In genomic region chr9:61442951-61443630, GRCm38 (mm10) we compare ENCODE assay signal across 11 mouse cellular contexts.
DNase-seq lines count a peak whose midpoint lies in the region; ATAC-seq and TF ChIP-seq lines count a peak whose summit lies in the region.
"Had no signal": no experiment of that assay in that cellular context is flagged by ENCODE, and none has a peak within 500 bp of the region (broad histone marks: within the 10 kb centered on the region; RNA-seq: fewer than 3 reads in every experiment).

No protein-coding gene starts in this region.

- no peaks in the 10 kb centered on the region for H3K36me3 ChIP-seq in forebrain, embryonic 12.5 days (replicated peaks)
- H3K36me3 ChIP-seq in forebrain, embryonic 16.5 days (ENCODE audit: control insufficient read depth, insufficient read depth), result no peaks in the 10 kb centered on the region
- no peaks in the 10 kb centered on the region for H3K36me3 ChIP-seq in midbrain, embryonic 10.5 days
- H3K36me3 ChIP-seq in midbrain, embryonic 16.5 days (ENCODE audit: control insufficient read depth, insufficient read depth, low read length), result no peaks in the 10 kb centered on the region
- no peaks in the 10 kb centered on the region for H3K36me3 ChIP-seq in midbrain, embryonic 14.5 days (ENCODE audit: control insufficient read depth, insufficient read depth, low read length)

- H3K9ac ChIP-seq in forebrain, embryonic 12.5 days, result no peak overlapping the region
- no peak overlapping the region for H3K9ac ChIP-seq in forebrain, embryonic 16.5 days (replicated peaks; ENCODE audit: low read depth, low read length)
- H3K9ac ChIP-seq in midbrain, embryonic 16.5 days (ENCODE audit: low read depth, low read length), result no peak overlapping the region
- no peak overlapping the region for H3K9ac ChIP-seq in midbrain, embryonic 14.5 days (replicated peaks; ENCODE audit: low read length)

- 55% methylated on average over 5 of the region's 5 CpGs for WGBS in forebrain, embryonic 12.5 days
- 64% methylated on average over 5 of the region's 5 CpGs for WGBS in forebrain, embryonic 16.5 days
- 52% methylated on average over 5 of the region's 5 CpGs for WGBS in midbrain, embryonic 10.5 days
- 47% methylated on average over 5 of the region's 5 CpGs for WGBS in midbrain, embryonic 16.5 days
- WGBS in midbrain, embryonic 14.5 days, result 41% methylated on average over 5 of the region's 5 CpGs

- no peak for TF ChIP-seq CTCF in left cerebral cortex, adult 2 months (IDR thresholded peaks at IDR 0.05)

- H3K27ac ChIP-seq in forebrain, embryonic 12.5 days, result no peak overlapping the region
- H3K27ac ChIP-seq in forebrain, embryonic 16.5 days (ENCODE audit: low read length), result no peak overlapping the region
- H3K27ac ChIP-seq in midbrain, embryonic 10.5 days (replicated peaks), result peak overlapping the region; percentile 52
- no peak overlapping the region for H3K27ac ChIP-seq in midbrain, embryonic 16.5 days (ENCODE audit: low read length)
- no peak overlapping the region for H3K27ac ChIP-seq in midbrain, embryonic 14.5 days (replicated peaks; ENCODE audit: low read depth, low read length)
- no peak overlapping the region for H3K27ac ChIP-seq in left cerebral cortex, adult 2 months

- intact Hi-C loops in left cerebral cortex, adult 2 months (cut with DNase I), result no loop called here

- DNase-seq in midbrain, embryonic 10.5 days (ENCODE audit: low spot score), result no peak
- peak; percentile 59 for DNase-seq in gastrocnemius, postnatal 25 days
- peak; percentile 60 for DNase-seq in midbrain, embryonic 14.5 days
- no peak for DNase-seq in left cerebral cortex, adult 2 months (ENCODE audit: extremely low spot score in 1 of 2, low spot score in 2 of 2)
- no peak for DNase-seq in cerebellum, adult 11-12 months
- DNase-seq: cerebellum, adult 9-11 months; lung, postnatal 10 days had no signal

- H3K4me3 ChIP-seq in forebrain, embryonic 12.5 days (replicated peaks), result no peak overlapping the region
- no peak overlapping the region for H3K4me3 ChIP-seq in forebrain, embryonic 16.5 days (replicated peaks; ENCODE audit: low read length)
- no peak overlapping the region for H3K4me3 ChIP-seq in midbrain, embryonic 10.5 days
- no peak overlapping the region for H3K4me3 ChIP-seq in midbrain, embryonic 16.5 days (ENCODE audit: low read depth, low read length)
- H3K4me3 ChIP-seq in midbrain, embryonic 14.5 days (replicated peaks; ENCODE audit: low read depth, low read length), result no peak overlapping the region
- H3K4me3 ChIP-seq in left cerebral cortex, adult 2 months, result no peak overlapping the region

- peaks cover 45% of the 10 kb centered on the region for H3K4me1 ChIP-seq in forebrain, embryonic 12.5 days
- peaks cover 10% of the 10 kb centered on the region for H3K4me1 ChIP-seq in forebrain, embryonic 16.5 days (replicated peaks; ENCODE audit: control insufficient read depth, insufficient read depth, low read length)
- peaks cover 88% of the 10 kb centered on the region for H3K4me1 ChIP-seq in midbrain, embryonic 10.5 days
- peaks cover 21% of the 10 kb centered on the region for H3K4me1 ChIP-seq in midbrain, embryonic 16.5 days (ENCODE audit: control insufficient read depth, insufficient read depth, low read length)
- peaks cover 30% of the 10 kb centered on the region for H3K4me1 ChIP-seq in midbrain, embryonic 14.5 days (ENCODE audit: control insufficient read depth, insufficient read depth, low read length)

- ATAC-seq in forebrain, embryonic 12.5 days (ENCODE audit: low FRiP score), result 0 out of 2 replicates have a peak, but pooled peaks have one; percentile 55
- ATAC-seq in forebrain, embryonic 16.5 days, result no peak
- ATAC-seq in midbrain, embryonic 16.5 days, result no peak
- ATAC-seq in midbrain, embryonic 14.5 days (ENCODE audit: low FRiP score, low TSS enrichment), result no peak
- ATAC-seq: intestine, embryonic 16.5 days had no signal

- H3K9me3 ChIP-seq in forebrain, embryonic 12.5 days, result no peaks in the 10 kb centered on the region
- no peaks in the 10 kb centered on the region for H3K9me3 ChIP-seq in forebrain, embryonic 16.5 days (ENCODE audit: control insufficient read depth, low read length)
- no peaks in the 10 kb centered on the region for H3K9me3 ChIP-seq in midbrain, embryonic 10.5 days (replicated peaks)
- no peaks in the 10 kb centered on the region for H3K9me3 ChIP-seq in midbrain, embryonic 16.5 days (replicated peaks; ENCODE audit: control insufficient read depth, low read length, poor library complexity, severe bottlenecking)
- no peaks in the 10 kb centered on the region for H3K9me3 ChIP-seq in midbrain, embryonic 14.5 days (ENCODE audit: control insufficient read depth, low read length)

- H3K27me3 ChIP-seq in forebrain, embryonic 12.5 days, result peaks cover 42% of the 10 kb centered on the region
- no peaks in the 10 kb centered on the region for H3K27me3 ChIP-seq in forebrain, embryonic 16.5 days (replicated peaks; ENCODE audit: control insufficient read depth, insufficient read depth, low read length)
- peaks cover 35% of the 10 kb centered on the region for H3K27me3 ChIP-seq in midbrain, embryonic 10.5 days (ENCODE audit: low read depth, poor library complexity, severe bottlenecking)
- H3K27me3 ChIP-seq in midbrain, embryonic 16.5 days (ENCODE audit: control insufficient read depth, insufficient read depth, low read depth, low read length), result no peaks in the 10 kb centered on the region; the same call in 1 of the 2 replicates
- no peaks in the 10 kb centered on the region for H3K27me3 ChIP-seq in midbrain, embryonic 14.5 days (ENCODE audit: control insufficient read depth, insufficient read depth, low read length)

- no peak overlapping the region for H3K4me2 ChIP-seq in forebrain, embryonic 12.5 days
- no peak overlapping the region for H3K4me2 ChIP-seq in forebrain, embryonic 16.5 days (ENCODE audit: low read length)
- no peak overlapping the region for H3K4me2 ChIP-seq in midbrain, embryonic 16.5 days (ENCODE audit: low read length)
- H3K4me2 ChIP-seq in midbrain, embryonic 14.5 days (ENCODE audit: low read length), result no peak overlapping the region

Comparison
In these comparisons a context has a peak if more than half of its experiments do, and no peak if none do; other contexts are left out.
1. DNase-seq: peak in gastrocnemius, postnatal 25 days (single experiment) and midbrain, embryonic 14.5 days (single experiment); none in midbrain, embryonic 10.5 days (single experiment), left cerebral cortex, adult 2 months (0 of 2) and cerebellum, adult 11-12 months (single experiment).